Mouse (Mus musculus) limb, embryonic 12.5 days (tissue): ENCODE results near the gene Cib3. TPM values are rescaled to one million over a fixed set of nuclear protein-coding genes. Genes with fewer than 3 reads are reported as not detected.

Experiments used
- ATAC-seq: fragments of 200-750 bp; cut with Nextera tagmentation; 2 replicates; pipeline ENCODE4 v1.8.0; 2017; ENCODE audit warnings: low read depth, moderate TSS enrichment; ENCODE audit not compliant: insufficient number of reproducible peaks, insufficient read depth, low FRiP score, low TSS enrichment
- H3K27ac ChIP-seq: fragments of 300-500 bp; sonication (generic); 2 replicates; pipeline ENCODE4 v1.5.1; 2016; ENCODE audit warnings: mild to moderate bottlenecking, moderate library complexity
- H3K27me3 ChIP-seq: fragments of 300-500 bp; sonication (generic); 2 replicates; pipeline ENCODE4 v1.6.1; 2016; ENCODE audit warnings: mild to moderate bottlenecking, moderate library complexity
- H3K36me3 ChIP-seq: fragments of 300-500 bp; sonication (generic); 2 replicates; pipeline ENCODE4 v1.6.1; 2016; ENCODE audit warnings: mild to moderate bottlenecking, moderate library complexity
- H3K4me1 ChIP-seq: fragments of 300-500 bp; sonication (generic); replicated peaks from 2 replicates; pipeline ENCODE4 v1.6.1; 2016
- H3K4me2 ChIP-seq: fragments of 300-500 bp; sonication (generic); 2 replicates; pipeline ENCODE4 v1.6.1; 2016; ENCODE audit warnings: mild to moderate bottlenecking, moderate library complexity
- H3K4me3 ChIP-seq: fragments of 300-500 bp; sonication (generic); replicated peaks from 2 replicates; pipeline ENCODE4 v1.5.1; 2016; ENCODE audit warnings: mild to moderate bottlenecking
- H3K9ac ChIP-seq: fragments of 300-500 bp; sonication (generic); replicated peaks from 2 replicates; pipeline ENCODE4 v1.6.1; 2016; ENCODE audit warnings: mild to moderate bottlenecking, moderate library complexity
- H3K9me3 ChIP-seq: fragments of 300-500 bp; sonication (generic); 2 replicates; pipeline ENCODE4 v1.6.1; 2016; ENCODE audit warnings: mild to moderate bottlenecking, moderate library complexity
- WGBS: fragments of 180-500 bp; shearing (Covaris S2); methylation state at CpG from one replicate; pipeline ENCODE4 v1.1.7; 2016; 5-methylcytosine and 5-hydroxymethylcytosine counted together
- polyA plus RNA-seq: library from polyadenylated mRNA; unstranded; fragments of >200 nt; fragmentation: Nextera tagmentation; extraction: Ambion mirVana; gene quantifications from 2 replicates; pipeline ENCODE4 v1.2.1, GENCODE M21; 2016

The Cib3 gene
- polyA plus RNA-seq, result not detected in 2 replicates

GRCm38 (mm10) chr8:72212751-72213150, at the start of gene Cib3:
Gene Cib3 (minus strand): TSS chr8:72212837.
- Histone ChIP-seq H3K9ac (no peak within 1 kb of the TSS), H3K9me3 (no peaks in the 10 kb centered on the region), H3K27ac (no peak within 1 kb of the TSS), H3K27me3 (peaks cover 11% of the 10 kb centered on the region), H3K4me1 (no peaks in the 10 kb centered on the region), H3K4me3 (no peak within 1 kb of the TSS), H3K4me2 (no peak within 1 kb of the TSS), H3K36me3 (no peaks in the 10 kb centered on the region)
- no peak for ATAC-seq
- 56% methylated on average over 4 of the region's 4 CpGs for WGBS

- no peak for ATAC-seq
- Histone ChIP-seq H3K27me3 (no peaks in the 10 kb centered on the region), H3K9ac (no peak overlapping the region), H3K36me3 (0 out of 2 replicates have a peak, but pooled peaks cover 4% of the 10 kb centered on the region), H3K27ac (no peak overlapping the region), H3K9me3 (no peaks in the 10 kb centered on the region), H3K4me3 (no peak overlapping the region), H3K4me1 (peaks cover 3% of the 10 kb centered on the region; the same call in 1 of the 2 replicates), H3K4me2 (no peak overlapping the region)
- 57% methylated on average over 5 of the region's 5 CpGs for WGBS
These were observed 49.2 kb upstream of the Cib3 start for GRCm38 (mm10) chr8:72261872-72262271.

- H3K27ac ChIP-seq, result no peak overlapping the region
- H3K4me3 ChIP-seq, result no peak overlapping the region
- peaks cover 3% of the 10 kb centered on the region; the same call in 1 of the 2 replicates for H3K4me1 ChIP-seq
- no peak overlapping the region for H3K4me2 ChIP-seq
- ATAC-seq, result no peak
- H3K27me3 ChIP-seq, result no peaks in the 10 kb centered on the region
- H3K36me3 ChIP-seq, result 0 out of 2 replicates have a peak, but pooled peaks cover 7% of the 10 kb centered on the region
- no peak overlapping the region for H3K9ac ChIP-seq
- no peaks in the 10 kb centered on the region for H3K9me3 ChIP-seq
These were observed 48.8 kb upstream of the Cib3 start for GRCm38 (mm10) chr8:72261431-72261830.

GRCm38 (mm10) chr8:72261019-72261418, 48.4 kb upstream of the Cib3 start:
- H3K36me3 ChIP-seq, result 0 out of 2 replicates have a peak, but pooled peaks cover 7% of the 10 kb centered on the region
- H3K27me3 ChIP-seq, result no peaks in the 10 kb centered on the region
- no peak overlapping the region for H3K4me3 ChIP-seq
- H3K9me3 ChIP-seq, result no peaks in the 10 kb centered on the region
- 33% methylated on average over 2 of the region's 2 CpGs for WGBS
- H3K4me2 ChIP-seq, result no peak overlapping the region
- ATAC-seq, result peak; percentile 56; the same call in 1 of the 2 replicates
- H3K9ac ChIP-seq, result no peak overlapping the region
- no peak overlapping the region for H3K27ac ChIP-seq
- peaks cover 3% of the 10 kb centered on the region; the same call in 1 of the 2 replicates for H3K4me1 ChIP-seq

- Histone ChIP-seq H3K27ac (no peak overlapping the region), H3K9ac (no peak overlapping the region), H3K4me2 (no peak overlapping the region), H3K4me3 (no peak overlapping the region), H3K36me3 (peaks cover 7% of the 10 kb centered on the region; the same call in 1 of the 2 replicates), H3K9me3 (no peaks in the 10 kb centered on the region), H3K27me3 (no peaks in the 10 kb centered on the region), H3K4me1 (peaks cover 3% of the 10 kb centered on the region; the same call in 1 of the 2 replicates)
- 51% methylated on average over 4 of the region's 4 CpGs for WGBS
- no peak; the same call in 1 of the 2 replicates for ATAC-seq
These were observed 47.9 kb upstream of the Cib3 start for GRCm38 (mm10) chr8:72260585-72260984.

- Histone ChIP-seq H3K27ac (no peak overlapping the region), H3K9ac (no peak overlapping the region), H3K27me3 (no peaks in the 10 kb centered on the region), H3K4me2 (no peak overlapping the region), H3K4me3 (no peak overlapping the region), H3K4me1 (peaks cover 3% of the 10 kb centered on the region; the same call in 1 of the 2 replicates), H3K36me3 (peaks cover 14% of the 10 kb centered on the region), H3K9me3 (no peaks in the 10 kb centered on the region)
- no peak for ATAC-seq
- WGBS, result 65% methylated on average over 2 of the region's 2 CpGs
These were observed 47.2 kb upstream of the Cib3 start for GRCm38 (mm10) chr8:72259862-72260261.

GRCm38 (mm10) chr8:72257902-72258238, 45.2 kb upstream of the Cib3 start:
- H3K27ac ChIP-seq, result no peak overlapping the region
- H3K9me3 ChIP-seq, result no peaks in the 10 kb centered on the region
- 83% methylated on average over 1 of the region's 1 CpGs for WGBS
- H3K36me3 ChIP-seq, result peaks cover 30% of the 10 kb centered on the region
- no peak overlapping the region for H3K9ac ChIP-seq
- ATAC-seq, result no peak
- H3K4me3 ChIP-seq, result no peak overlapping the region
- H3K4me2 ChIP-seq, result no peak overlapping the region
- no peaks in the 10 kb centered on the region for H3K27me3 ChIP-seq
- H3K4me1 ChIP-seq, result peaks cover 3% of the 10 kb centered on the region; the same call in 1 of the 2 replicates

- no peak overlapping the region for H3K9ac ChIP-seq
- ATAC-seq, result no peak
- WGBS, result 59% methylated on average over 7 of the region's 7 CpGs
- H3K4me3 ChIP-seq, result no peak overlapping the region
- H3K27ac ChIP-seq, result no peak overlapping the region
- H3K4me2 ChIP-seq, result no peak overlapping the region
- peaks cover 35% of the 10 kb centered on the region for H3K36me3 ChIP-seq
- no peaks in the 10 kb centered on the region for H3K9me3 ChIP-seq
- H3K27me3 ChIP-seq, result no peaks in the 10 kb centered on the region
- H3K4me1 ChIP-seq, result peaks cover 3% of the 10 kb centered on the region; the same call in 1 of the 2 replicates
These were observed 44.7 kb upstream of the Cib3 start for GRCm38 (mm10) chr8:72257171-72257901.

GRCm38 (mm10) chr8:72244610-72245009, 32.0 kb upstream of the Cib3 start:
- Histone ChIP-seq H3K27ac (no peak overlapping the region), H3K9me3 (no peaks in the 10 kb centered on the region), H3K9ac (no peak overlapping the region), H3K4me1 (peaks cover 6% of the 10 kb centered on the region), H3K4me2 (no peak overlapping the region), H3K36me3 (peaks cover 25% of the 10 kb centered on the region), H3K27me3 (no peaks in the 10 kb centered on the region), H3K4me3 (no peak overlapping the region)
- WGBS, result 81% methylated on average over 2 of the region's 2 CpGs
- no peak for ATAC-seq

GRCm38 (mm10) chr8:72242226-72242625, 29.6 kb upstream of the Cib3 start:
- no peak for ATAC-seq
- no peak overlapping the region for H3K9ac ChIP-seq
- peaks cover 6% of the 10 kb centered on the region for H3K4me1 ChIP-seq
- WGBS, result 85% methylated on average over 1 of the region's 1 CpGs
- no peak overlapping the region for H3K4me2 ChIP-seq
- no peak overlapping the region for H3K27ac ChIP-seq
- peaks cover 21% of the 10 kb centered on the region for H3K36me3 ChIP-seq
- H3K27me3 ChIP-seq, result no peaks in the 10 kb centered on the region
- no peaks in the 10 kb centered on the region for H3K9me3 ChIP-seq
- H3K4me3 ChIP-seq, result no peak overlapping the region

GRCm38 (mm10) chr8:72240951-72241350, 28.3 kb upstream of the Cib3 start:
- Histone ChIP-seq H3K9ac (peak overlapping the region; percentile 69; the same call in 1 of the 2 replicates), H3K4me1 (peaks cover 6% of the 10 kb centered on the region), H3K27me3 (no peaks in the 10 kb centered on the region), H3K27ac (no peak overlapping the region), H3K36me3 (peaks cover 10% of the 10 kb centered on the region), H3K4me3 (peak overlapping the region; percentile 66), H3K4me2 (peak overlapping the region; percentile 74), H3K9me3 (no peaks in the 10 kb centered on the region)
- ATAC-seq, result no peak
- 77% methylated on average over 7 of the region's 7 CpGs for WGBS
